Mouse (Mus musculus): ENCODE results near the gene Wfdc6a.

GRCm38 (mm10) chr2:164542132-164542531 lies 43.1 kb downstream of the Wfdc6a start:
- TF ChIP-seq CTCF (IDR thresholded peaks at IDR 0.05; ENCODE audit: low read depth, low read length) (no peak), POLR2A (IDR thresholded peaks at IDR 0.05; ENCODE audit: extremely low read depth, insufficient read depth, low read length) (no peak)

All from liver, adult 2 months (tissue).